Mouse (Mus musculus): Measurements from ENCODE around the gene Ak6. TPM values are rescaled to one million over a fixed set of nuclear protein-coding genes. Genes with fewer than 3 reads are reported as not detected.
A peak's percentile ranks its signal among the peaks of the same experiment; 100 is the strongest.

Gene Ak6
- polyA plus RNA-seq, 1 experiment = 147 TPM

GRCm38 (mm10) chr13:100659864-100660456 lies 9.2 kb downstream of the Ak6 start:
- no peak overlapping the region for H3K27ac ChIP-seq (ENCODE audit: insufficient read depth, low read length)
- H3K4me3 ChIP-seq (ENCODE audit: insufficient read depth, low read length) = no peak overlapping the region
- TF ChIP-seq POLR2A (IDR thresholded peaks at IDR 0.05; ENCODE audit: extremely low read depth, insufficient read depth, low read length) = no peak
- TF ChIP-seq CTCF (IDR thresholded peaks at IDR 0.05; ENCODE audit: extremely low read depth, insufficient read depth, low read length) = peak; percentile 81
- no peaks in the 10 kb centered on the region for H3K4me1 ChIP-seq (ENCODE audit: control insufficient read depth, insufficient read depth, low read length)

- Histone ChIP-seq H3K27ac (ENCODE audit: insufficient read depth, low read length) (no peak within 1 kb of the TSS), H3K4me1 (ENCODE audit: control insufficient read depth, insufficient read depth, low read length) (no peaks in the 10 kb centered on the region), H3K4me3 (ENCODE audit: insufficient read depth, low read length) (peak within 1 kb of the TSS; percentile 38; the same call in 1 of the 2 replicates)
- TF ChIP-seq POLR2A (IDR thresholded peaks at IDR 0.05; ENCODE audit: extremely low read depth, insufficient read depth, low read length) = no peak
- TF ChIP-seq CTCF (IDR thresholded peaks at IDR 0.05; ENCODE audit: extremely low read depth, insufficient read depth, low read length) = no peak
These were observed 18.7 kb downstream of the Ak6 start, which contains the start of gene Ccdc125 for GRCm38 (mm10) chr13:100669291-100670022. Gene Ccdc125 (plus strand): TSS chr13:100669717.

- Histone ChIP-seq H3K27ac (ENCODE audit: insufficient read depth, low read length) (no peak overlapping the region), H3K4me3 (ENCODE audit: insufficient read depth, low read length) (no peak overlapping the region; the same call in 1 of the 2 replicates), H3K4me1 (ENCODE audit: control insufficient read depth, insufficient read depth, low read length) (no peaks in the 10 kb centered on the region)
- TF ChIP-seq POLR2A (IDR thresholded peaks at IDR 0.05; ENCODE audit: extremely low read depth, insufficient read depth, low read length) = no peak
- TF ChIP-seq CTCF (IDR thresholded peaks at IDR 0.05; ENCODE audit: extremely low read depth, insufficient read depth, low read length) = no peak
These were observed 19.5 kb downstream of the Ak6 start for GRCm38 (mm10) chr13:100670181-100670741.

GRCm38 (mm10) chr13:100675936-100676635 lies 25.3 kb downstream of the Ak6 start:
- Histone ChIP-seq H3K4me1 (ENCODE audit: control insufficient read depth, insufficient read depth, low read length) (no peaks in the 10 kb centered on the region), H3K4me3 (ENCODE audit: insufficient read depth, low read length) (no peak overlapping the region), H3K27ac (ENCODE audit: insufficient read depth, low read length) (no peak overlapping the region)
- TF ChIP-seq CTCF (IDR thresholded peaks at IDR 0.05; ENCODE audit: extremely low read depth, insufficient read depth, low read length) = no peak

GRCm38 (mm10) chr13:100681615-100682014 lies 30.8 kb downstream of the Ak6 start:
- no peak overlapping the region for H3K4me3 ChIP-seq (ENCODE audit: insufficient read depth, low read length)
- no peak overlapping the region for H3K27ac ChIP-seq (ENCODE audit: insufficient read depth, low read length)
- TF ChIP-seq CTCF (IDR thresholded peaks at IDR 0.05; ENCODE audit: extremely low read depth, insufficient read depth, low read length) = no peak
- H3K4me1 ChIP-seq (ENCODE audit: control insufficient read depth, insufficient read depth, low read length) = no peaks in the 10 kb centered on the region

GRCm38 (mm10) chr13:100682837-100683236 lies 32.1 kb downstream of the Ak6 start:
- no peak overlapping the region for H3K27ac ChIP-seq (ENCODE audit: insufficient read depth, low read length)
- no peaks in the 10 kb centered on the region for H3K4me1 ChIP-seq (ENCODE audit: control insufficient read depth, insufficient read depth, low read length)
- no peak for TF ChIP-seq CTCF (IDR thresholded peaks at IDR 0.05; ENCODE audit: extremely low read depth, insufficient read depth, low read length)
- no peak for TF ChIP-seq POLR2A (IDR thresholded peaks at IDR 0.05; ENCODE audit: extremely low read depth, insufficient read depth, low read length)
- no peak overlapping the region for H3K4me3 ChIP-seq (ENCODE audit: insufficient read depth, low read length)

GRCm38 (mm10) chr13:100684355-100684754 lies 33.6 kb downstream of the Ak6 start:
- H3K4me3 ChIP-seq (ENCODE audit: insufficient read depth, low read length) = no peak overlapping the region
- no peaks in the 10 kb centered on the region for H3K4me1 ChIP-seq (ENCODE audit: control insufficient read depth, insufficient read depth, low read length)
- no peak overlapping the region for H3K27ac ChIP-seq (ENCODE audit: insufficient read depth, low read length)
- 0 out of 2 replicates have a peak, but pooled peaks have one; percentile 11 for TF ChIP-seq CTCF (IDR thresholded peaks at IDR 0.05; ENCODE audit: extremely low read depth, insufficient read depth, low read length)
- TF ChIP-seq POLR2A (IDR thresholded peaks at IDR 0.05; ENCODE audit: extremely low read depth, insufficient read depth, low read length) = no peak

- no peak overlapping the region for H3K4me3 ChIP-seq (ENCODE audit: insufficient read depth, low read length)
- H3K27ac ChIP-seq (ENCODE audit: insufficient read depth, low read length) = no peak overlapping the region
- no peaks in the 10 kb centered on the region for H3K4me1 ChIP-seq (ENCODE audit: control insufficient read depth, insufficient read depth, low read length)
- no peak for TF ChIP-seq POLR2A (IDR thresholded peaks at IDR 0.05; ENCODE audit: extremely low read depth, insufficient read depth, low read length)
These were observed 36.7 kb downstream of the Ak6 start for GRCm38 (mm10) chr13:100687513-100687912.

- TF ChIP-seq POLR2A (IDR thresholded peaks at IDR 0.05; ENCODE audit: extremely low read depth, insufficient read depth, low read length) (no peak), CTCF (IDR thresholded peaks at IDR 0.05; ENCODE audit: extremely low read depth, insufficient read depth, low read length) (no peak)
These were observed 46.8 kb downstream of the Ak6 start for GRCm38 (mm10) chr13:100697541-100697940.

More at GRCm38 (mm10) chr13:100697541-100697940, 46.8 kb downstream of the Ak6 start:
- H3K4me1 ChIP-seq (ENCODE audit: control insufficient read depth, insufficient read depth, low read length) = no peaks in the 10 kb centered on the region
- H3K4me3 ChIP-seq (ENCODE audit: insufficient read depth, low read length) = no peak overlapping the region
- no peak overlapping the region for H3K27ac ChIP-seq (ENCODE audit: insufficient read depth, low read length)

Data from cortical plate, adult 2 months (tissue).